Mouse (Mus musculus): ENCODE results near the gene Mfsd6.
"Not testable (repeated sequence)": the region's sequence is repeated elsewhere in the genome, so short reads cannot be mapped to it uniquely, and the experiment has no call there.

Gene Mfsd6

GRCm38 (mm10) chr1:52714021-52714420 is 13.2 kb downstream of the Mfsd6 start:
- DNase-seq (ENCODE audit: extremely low spot score, low read depth, low spot score) = no peak

DNA sequence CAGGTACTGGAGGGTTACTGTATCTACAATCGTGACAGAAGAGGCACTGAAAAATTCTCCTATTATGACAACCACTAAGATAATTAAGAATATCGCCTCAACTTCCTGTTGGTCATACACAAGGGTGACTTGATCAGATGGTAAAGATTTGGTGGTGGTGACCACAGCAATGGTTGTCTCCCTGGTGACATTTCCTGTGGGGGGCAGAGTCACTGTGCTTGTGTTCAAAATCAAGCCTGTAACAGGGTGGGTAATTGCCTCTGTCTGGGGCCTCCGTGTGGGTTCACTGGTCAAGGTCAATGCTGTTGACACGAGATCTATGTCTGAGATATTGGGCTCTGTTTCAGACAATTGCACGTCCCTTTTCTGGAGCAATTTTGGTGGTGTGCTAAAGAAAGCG is 18.5 kb downstream of the Mfsd6 start:
- no peak for DNase-seq (ENCODE audit: extremely low spot score, low read depth, low spot score)

- DNase-seq (ENCODE audit: extremely low spot score, low read depth, low spot score) = no peak
Observed at GRCm38 (mm10) chr1:52707030-52707429, 20.2 kb downstream of the Mfsd6 start.

DNA sequence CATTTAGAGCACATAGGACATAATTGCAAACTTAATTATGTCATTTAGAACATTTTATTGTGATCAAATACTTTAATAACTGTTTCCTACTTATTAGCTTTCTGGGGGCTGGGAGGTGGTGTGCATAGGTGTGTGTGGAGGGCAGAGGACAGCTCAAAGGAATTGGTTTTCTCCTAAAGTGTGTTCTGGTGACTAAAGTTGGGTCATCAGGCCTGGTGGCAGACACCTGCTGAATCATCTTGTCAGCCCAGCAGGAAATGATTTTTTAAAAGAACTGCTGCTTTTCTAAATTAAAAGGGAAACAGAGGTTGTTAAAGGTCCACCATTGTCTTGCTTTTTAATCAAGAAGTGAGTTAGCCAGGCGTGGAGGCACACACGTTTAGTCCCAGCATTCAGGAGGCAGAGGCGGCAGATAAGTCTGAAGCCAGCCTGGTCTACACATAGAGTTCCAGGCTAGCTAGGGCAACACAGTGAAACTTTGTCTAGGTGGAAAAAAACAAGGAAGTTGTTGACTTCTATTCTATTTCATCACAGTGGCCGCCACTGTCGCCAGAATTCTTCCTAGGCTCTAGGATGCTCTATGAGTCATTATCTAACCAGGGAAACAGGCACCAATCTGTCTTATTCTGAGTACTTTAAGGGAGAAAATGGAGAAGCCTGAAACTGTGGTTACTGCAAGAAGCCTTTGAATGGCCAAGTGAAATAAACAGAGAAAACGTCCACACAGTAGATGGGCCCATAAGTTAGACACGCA is 24.3 kb downstream of the Mfsd6 start:
- DNase-seq (ENCODE audit: extremely low spot score, low read depth, low spot score) = no peak

DNA sequence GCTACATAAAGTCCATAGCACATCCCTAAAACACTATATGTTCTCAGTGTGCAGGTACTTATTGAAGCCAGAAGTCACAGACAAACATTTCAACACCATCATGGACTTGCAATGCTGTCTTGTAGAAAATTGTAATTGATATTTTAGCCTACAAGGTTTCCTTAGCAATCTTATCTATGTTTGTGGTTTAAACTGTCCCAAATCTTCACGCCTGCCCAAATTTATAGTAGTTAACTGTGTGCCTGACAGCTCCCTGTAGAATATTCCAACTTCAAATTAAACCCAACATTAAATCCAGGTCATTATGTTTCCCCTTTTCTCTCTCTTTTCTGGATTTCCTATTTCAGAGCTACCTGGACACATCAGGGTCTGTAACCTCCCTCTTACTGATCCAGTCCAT is 25.3 kb downstream of the Mfsd6 start:
- DNase-seq (ENCODE audit: extremely low spot score, low read depth, low spot score) = no peak

- DNase-seq (ENCODE audit: extremely low spot score, low read depth, low spot score) = not testable (repeated sequence)
Observed at GRCm38 (mm10) chr1:52694456-52694855, 32.8 kb downstream of the Mfsd6 start.

- no peak for DNase-seq (ENCODE audit: extremely low spot score, low read depth, low spot score)
Observed at GRCm38 (mm10) chr1:52687636-52688035, 39.6 kb downstream of the Mfsd6 start.

DNA sequence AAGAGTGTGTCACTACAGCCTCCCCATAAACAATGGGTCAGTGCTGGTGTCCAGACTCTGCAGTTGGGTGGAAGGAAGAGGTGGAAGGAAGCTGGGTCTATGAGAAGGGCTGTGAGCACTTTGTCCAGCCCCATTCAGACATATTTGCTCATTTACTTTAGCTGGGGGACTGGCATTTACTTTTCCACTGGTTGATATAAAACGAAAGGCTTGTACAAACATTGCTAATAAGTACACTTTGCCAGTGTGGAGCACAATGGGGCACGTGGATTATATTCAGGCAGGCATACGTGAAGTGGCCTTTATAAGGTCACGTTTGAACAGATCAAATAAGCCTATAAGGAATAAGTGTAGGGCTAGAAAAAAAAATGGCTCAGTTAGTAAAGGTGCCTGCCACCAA is 43.7 kb downstream of the Mfsd6 start:
- DNase-seq (ENCODE audit: extremely low spot score, low read depth, low spot score) = no peak

DNA sequence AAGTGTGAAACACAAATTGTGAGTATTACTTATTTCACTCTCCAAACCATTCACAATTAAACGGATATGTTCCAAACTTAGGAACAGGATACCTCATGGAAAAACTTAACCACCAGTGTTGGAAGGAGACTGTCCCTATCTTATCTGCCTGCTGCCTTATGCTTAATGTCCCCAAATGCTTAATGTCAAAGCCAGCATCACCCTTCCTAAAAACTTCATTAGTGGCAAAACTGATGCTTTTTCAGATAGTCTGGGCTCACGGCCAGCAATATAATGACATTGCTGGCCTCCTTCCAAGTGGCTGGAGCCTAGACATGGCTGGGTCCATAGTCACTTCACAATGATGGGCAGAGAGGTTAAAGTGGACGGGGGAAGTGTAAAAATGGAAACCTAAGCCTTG is 50.6 kb downstream of the Mfsd6 start:
- DNase-seq (ENCODE audit: extremely low spot score, low read depth, low spot score) = no peak

GRCm38 (mm10) chr1:52675561-52676551 is 51.4 kb downstream of the Mfsd6 start:
- no peak for DNase-seq (ENCODE audit: extremely low spot score, low read depth, low spot score)

- no peak for DNase-seq (ENCODE audit: extremely low spot score, low read depth, low spot score)
Observed at GRCm38 (mm10) chr1:52669931-52670330, 57.3 kb downstream of the Mfsd6 start.

- DNase-seq (ENCODE audit: extremely low spot score, low read depth, low spot score) = no peak
Observed at GRCm38 (mm10) chr1:52668743-52669323, 58.4 kb downstream of the Mfsd6 start.

GRCm38 (mm10) chr1:52663228-52663627 is 64.0 kb downstream of the Mfsd6 start:
- no peak for DNase-seq (ENCODE audit: extremely low spot score, low read depth, low spot score)

DNA sequence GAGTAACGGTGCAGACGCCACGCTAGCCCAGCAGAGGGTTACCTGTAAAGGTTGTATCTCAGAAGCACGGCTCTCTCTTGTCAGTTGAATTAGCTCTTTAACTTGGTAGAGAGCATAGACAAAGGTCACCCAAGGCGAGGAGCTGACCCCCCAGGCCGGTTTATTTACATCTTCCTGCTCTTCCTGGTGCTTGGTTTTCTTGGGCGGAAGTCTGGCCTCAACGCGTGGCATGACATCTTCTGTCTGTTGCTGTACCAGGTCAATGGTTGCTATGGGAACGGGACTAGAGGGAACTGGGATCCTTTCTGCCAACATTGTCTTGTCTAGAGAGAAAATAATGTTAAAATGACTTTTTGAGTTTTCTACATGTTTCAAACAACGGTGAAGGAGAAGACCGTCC is 66.5 kb downstream of the Mfsd6 start:
- no peak for DNase-seq (ENCODE audit: extremely low spot score, low read depth, low spot score)

DNA sequence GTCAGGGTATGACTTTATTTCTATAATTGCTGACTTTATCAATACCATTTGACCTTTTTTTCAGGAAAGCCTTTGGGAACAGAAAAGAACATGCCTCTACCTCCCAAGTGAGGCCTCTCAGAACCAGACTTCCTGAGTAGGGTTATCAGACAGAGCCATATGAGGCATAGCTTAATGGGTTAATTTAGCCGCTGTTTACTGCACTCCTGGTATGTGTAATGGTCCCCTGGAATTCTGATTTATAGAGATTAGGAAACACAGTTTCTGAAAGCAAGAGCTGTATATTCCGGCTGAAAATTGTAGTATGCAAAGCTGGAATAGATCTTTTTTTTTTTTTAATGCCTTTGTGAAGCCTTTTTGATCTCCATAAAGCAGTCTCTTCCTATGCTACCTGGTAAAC is 67.0 kb downstream of the Mfsd6 start:
- no peak for DNase-seq (ENCODE audit: extremely low spot score, low read depth, low spot score)

- DNase-seq (ENCODE audit: extremely low spot score, low read depth, low spot score) = no peak
Observed at GRCm38 (mm10) chr1:52658160-52658559, 69.1 kb downstream of the Mfsd6 start.

DNA sequence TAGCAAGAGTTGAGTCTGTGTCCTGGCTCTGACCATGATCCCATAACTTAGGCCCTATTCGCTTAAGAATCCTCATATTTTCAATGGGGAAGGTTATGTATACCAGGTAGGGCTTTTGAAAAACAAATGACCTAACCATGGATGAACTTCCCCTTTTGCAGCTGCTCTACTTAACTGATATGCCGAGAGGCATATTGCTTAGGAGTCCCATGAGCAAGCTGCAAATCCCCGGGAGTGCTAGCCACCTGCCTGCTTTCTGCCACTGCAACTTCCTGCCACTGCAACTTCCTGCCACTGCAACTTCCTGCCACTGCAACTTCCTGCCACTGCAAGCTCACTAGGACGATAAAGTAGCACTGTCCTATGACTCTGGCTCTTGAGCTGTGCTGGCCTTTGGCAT is 72.1 kb downstream of the Mfsd6 start:
- no peak for DNase-seq (ENCODE audit: extremely low spot score, low read depth, low spot score)

DNA sequence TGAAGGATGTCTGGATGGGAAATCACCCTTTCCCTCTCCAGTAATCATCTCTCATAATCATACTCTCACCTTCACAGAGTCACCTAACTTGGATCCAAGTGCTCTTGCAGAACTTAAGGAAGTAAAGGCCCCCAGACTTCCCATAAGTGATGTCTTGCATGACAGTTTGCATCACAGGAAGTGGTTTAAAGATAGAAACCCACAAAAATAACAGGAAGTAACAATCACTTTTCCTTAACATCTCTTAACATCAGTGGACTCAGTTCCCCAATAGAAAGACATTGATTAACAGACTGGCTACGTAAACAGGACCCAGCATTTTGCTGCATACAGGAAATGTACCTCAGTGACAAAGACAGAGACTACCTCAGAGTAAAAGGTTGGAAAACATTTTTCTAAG is 73.9 kb downstream of the Mfsd6 start:
- no peak for DNase-seq (ENCODE audit: extremely low spot score, low read depth, low spot score)

DNA sequence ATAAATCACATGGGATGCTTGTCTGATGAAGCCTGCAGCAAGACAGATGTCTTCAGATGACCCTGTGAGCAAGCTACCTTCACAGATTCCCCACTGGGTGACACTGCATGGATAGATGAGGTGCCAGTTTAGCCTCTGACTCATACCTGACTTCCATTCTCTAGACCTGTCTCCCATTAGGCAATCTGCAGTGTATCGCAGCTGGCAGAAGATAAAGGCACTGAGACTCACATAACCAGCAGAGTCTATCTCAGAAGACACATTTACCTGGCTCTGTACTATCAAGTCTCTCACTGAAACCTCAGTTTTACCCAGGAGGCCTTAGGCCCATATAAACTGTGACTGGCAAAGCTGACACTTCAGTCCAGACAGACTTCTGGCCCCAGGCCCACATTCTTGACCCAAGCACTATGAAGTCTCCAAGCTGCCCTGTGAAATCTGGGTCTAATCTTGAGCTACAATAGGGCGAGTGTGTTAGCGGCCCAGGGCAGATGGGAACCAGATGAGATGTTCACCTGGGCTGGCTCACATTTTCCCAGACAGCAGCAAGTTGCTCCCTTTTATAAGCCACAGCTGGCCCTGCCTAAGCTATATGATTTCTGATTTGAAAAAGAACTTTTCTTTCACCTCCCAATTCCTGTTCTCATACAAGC is 74.5 kb downstream of the Mfsd6 start:
- no peak for DNase-seq (ENCODE audit: extremely low spot score, low read depth, low spot score)

- DNase-seq (ENCODE audit: extremely low spot score, low read depth, low spot score) = no peak
Observed at GRCm38 (mm10) chr1:52650066-52650465, 77.2 kb downstream of the Mfsd6 start.

Measured in hindlimb bud, embryonic 11.5 days (tissue).